Comparison of ENCODE assay signal across 18 mouse cellular contexts in genomic region chr12:73368868-73369608, GRCm38 (mm10).
"Had no signal": no experiment of that assay in that cellular context is flagged by ENCODE, and none has a peak within 500 bp of the region (broad histone marks: within the 10 kb centered on the region; RNA-seq: fewer than 3 reads in every experiment).

No protein-coding gene starts in this region.

- H3K4me3 ChIP-seq: limb, embryonic 13.5 days; liver, embryonic 15.5 days; midbrain, embryonic 10.5 days; midbrain, embryonic 15.5 days; neural tube, embryonic 13.5 days had no signal

- H3K9ac ChIP-seq: limb, embryonic 13.5 days; liver, embryonic 15.5 days; midbrain, embryonic 15.5 days; neural tube, embryonic 13.5 days had no signal

- H3K36me3 ChIP-seq: limb, embryonic 13.5 days; liver, embryonic 15.5 days; midbrain, embryonic 10.5 days; midbrain, embryonic 15.5 days; neural tube, embryonic 13.5 days had no signal

- H3K9me3 ChIP-seq: limb, embryonic 13.5 days; liver, embryonic 15.5 days; midbrain, embryonic 10.5 days; midbrain, embryonic 15.5 days; neural tube, embryonic 13.5 days had no signal

- H3K27me3 ChIP-seq: midbrain, embryonic 15.5 days; neural tube, embryonic 13.5 days had no signal

- H3K27ac ChIP-seq: kidney, postnatal 0 days; liver, embryonic 15.5 days; midbrain, embryonic 10.5 days; midbrain, embryonic 15.5 days; neural tube, embryonic 13.5 days had no signal

- H3K4me1 ChIP-seq: liver, embryonic 15.5 days had no signal

- H3K4me2 ChIP-seq: liver, embryonic 11.5 days; liver, embryonic 15.5 days; midbrain, embryonic 15.5 days; neural tube, embryonic 13.5 days had no signal

- ATAC-seq: inflammation-experienced regulatory T-cells, adult 6 months; intestine, postnatal 0 days; midbrain, embryonic 15.5 days had no signal

- DNase-seq: kidney, adult 8-10 months; kidney, postnatal 36 days; layer of hippocampus, adult 9-11 months; layer of hippocampus, postnatal 36 days; retina, postnatal 1 day; right cerebral cortex, postnatal 4 days; spleen, adult 18-20 months; thymus, adult 18-20 months; thymus, postnatal 14 days had no signal
